Mouse (Mus musculus) kidney, embryonic 16.5 days (tissue): ENCODE results near the gene Hoxc5. TPM values are rescaled to one million over a fixed set of nuclear protein-coding genes. Genes with fewer than 3 reads are reported as not detected.

Experiments used
- ATAC-seq: fragments of 200-750 bp; cut with Nextera tagmentation; 2 replicates; pipeline ENCODE4 v1.8.0; 2017; ENCODE audit warnings: moderate TSS enrichment; ENCODE audit not compliant: low FRiP score, low TSS enrichment
- H3K27ac ChIP-seq: fragments of 300-500 bp; sonication (generic); 2 replicates; pipeline ENCODE4 v1.5.1; 2014; ENCODE audit warnings: low read length
- H3K27me3 ChIP-seq: fragments of 300-500 bp; sonication (generic); 2 replicates; pipeline ENCODE4 v1.6.1; 2014; ENCODE audit warnings: low read length, control low read depth, mixed read lengths; ENCODE audit not compliant: insufficient read depth
- H3K36me3 ChIP-seq: fragments of 300-500 bp; sonication (generic); 2 replicates; pipeline ENCODE4 v1.6.1; 2014; ENCODE audit warnings: low read length, control low read depth, mixed read lengths; ENCODE audit not compliant: insufficient read depth
- H3K4me1 ChIP-seq: fragments of 300-500 bp; sonication (generic); 2 replicates; pipeline ENCODE4 v1.6.1; 2014; ENCODE audit warnings: low read length, control low read depth, mixed read lengths; ENCODE audit not compliant: insufficient read depth
- H3K4me2 ChIP-seq: fragments of 300-500 bp; sonication (generic); replicated peaks from 2 replicates; pipeline ENCODE4 v1.6.1; 2014; ENCODE audit warnings: low read depth, low read length
- H3K4me3 ChIP-seq: fragments of 300-500 bp; sonication (generic); 2 replicates; pipeline ENCODE4 v1.5.1; 2014; ENCODE audit warnings: mild to moderate bottlenecking, low read length
- H3K9ac ChIP-seq: fragments of 300-500 bp; sonication (generic); replicated peaks from 2 replicates; pipeline ENCODE4 v1.6.1; 2014; ENCODE audit warnings: low read length
- H3K9me3 ChIP-seq: fragments of 300-500 bp; sonication (generic); 2 replicates; pipeline ENCODE4 v1.6.1; 2016; ENCODE audit warnings: low read length, control low read depth
- WGBS: fragments of 180-500 bp; shearing (Covaris S2); extraction: QIAGEN DNeasy Blood & Tissue Kit; methylation state at CpG from one replicate; pipeline ENCODE4 v1.1.7; 2014; 5-methylcytosine and 5-hydroxymethylcytosine counted together
- polyA plus RNA-seq: library from polyadenylated mRNA; unstranded; fragments of >200 nt; fragmentation: Nextera tagmentation; extraction: Ambion mirVana; gene quantifications from 2 replicates; pipeline ENCODE4 v1.2.1, GENCODE M21; 2015

Hoxc5 gene
- polyA plus RNA-seq, 1 experiment from 2014 or later, result 4.3 TPM

GRCm38 (mm10) chr15:103002821-103003448 is 35.7 kb downstream of the Hoxc5 start:
- ATAC-seq, result no peak
- H3K9ac ChIP-seq, result peak overlapping the region; percentile 90
- H3K27ac ChIP-seq, result peak overlapping the region; percentile 65
- peak overlapping the region; percentile 63 for H3K4me3 ChIP-seq
- WGBS, result 20% methylated on average over 13 of the region's 13 CpGs
- H3K4me1 ChIP-seq, result peaks cover 71% of the 10 kb centered on the region
- no peaks in the 10 kb centered on the region for H3K9me3 ChIP-seq
- H3K27me3 ChIP-seq, result peaks cover 42% of the 10 kb centered on the region
- H3K36me3 ChIP-seq, result no peaks in the 10 kb centered on the region
- H3K4me2 ChIP-seq, result peak overlapping the region; percentile 71

- no peaks in the 10 kb centered on the region for H3K9me3 ChIP-seq
- peaks cover 89% of the 10 kb centered on the region for H3K4me1 ChIP-seq
- WGBS, result 2% methylated on average over 17 of the region's 17 CpGs
- H3K4me2 ChIP-seq, result peak overlapping the region; percentile 50
- no peaks in the 10 kb centered on the region for H3K36me3 ChIP-seq
- H3K27me3 ChIP-seq, result peaks cover 44% of the 10 kb centered on the region
- H3K4me3 ChIP-seq, result peak overlapping the region; percentile 15
- ATAC-seq, result 0 out of 2 replicates have a peak, but pooled peaks have one; percentile 35
- H3K9ac ChIP-seq, result peak overlapping the region; percentile 54
- peak overlapping the region; percentile 95 for H3K27ac ChIP-seq
Measured at GRCm38 (mm10) chr15:103005308-103005707, 38.1 kb downstream of the Hoxc5 start.

- H3K36me3 ChIP-seq, result no peaks in the 10 kb centered on the region
- peak overlapping the region; percentile 50 for H3K4me2 ChIP-seq
- WGBS, result 15% methylated on average over 5 of the region's 5 CpGs
- peaks cover 44% of the 10 kb centered on the region for H3K27me3 ChIP-seq
- H3K4me1 ChIP-seq, result peaks cover 93% of the 10 kb centered on the region
- ATAC-seq, result no peak
- H3K9ac ChIP-seq, result peak overlapping the region; percentile 54
- H3K27ac ChIP-seq, result peak overlapping the region; percentile 95
- H3K9me3 ChIP-seq, result no peaks in the 10 kb centered on the region
- H3K4me3 ChIP-seq, result peak overlapping the region; percentile 15
Measured at GRCm38 (mm10) chr15:103005797-103006196, 38.6 kb downstream of the Hoxc5 start.

- 9% methylated on average over 1 of the region's 1 CpGs for WGBS
- H3K4me1 ChIP-seq, result peaks cover 93% of the 10 kb centered on the region
- ATAC-seq, result no peak
- no peaks in the 10 kb centered on the region; the same call in 1 of the 2 replicates for H3K36me3 ChIP-seq
- H3K4me3 ChIP-seq, result peak overlapping the region; percentile 15
- no peaks in the 10 kb centered on the region for H3K9me3 ChIP-seq
- peak overlapping the region; percentile 50 for H3K4me2 ChIP-seq
- peaks cover 46% of the 10 kb centered on the region for H3K27me3 ChIP-seq
- H3K27ac ChIP-seq, result peak overlapping the region; percentile 95
- peak overlapping the region; percentile 54 for H3K9ac ChIP-seq
Measured at GRCm38 (mm10) chr15:103006326-103006725, 39.1 kb downstream of the Hoxc5 start.

- H3K4me1 ChIP-seq, result peaks cover 89% of the 10 kb centered on the region
- H3K4me3 ChIP-seq, result peak overlapping the region; percentile 22
- under 1% methylated on average over 27 of the region's 27 CpGs for WGBS
- ATAC-seq, result no peak
- peak overlapping the region; percentile 64 for H3K9ac ChIP-seq
- peaks cover 39% of the 10 kb centered on the region for H3K27me3 ChIP-seq
- no peaks in the 10 kb centered on the region; the same call in 1 of the 2 replicates for H3K36me3 ChIP-seq
- H3K9me3 ChIP-seq, result no peaks in the 10 kb centered on the region
- peak overlapping the region; percentile 52 for H3K4me2 ChIP-seq
- H3K27ac ChIP-seq, result peak overlapping the region; percentile 76
Measured at GRCm38 (mm10) chr15:103009265-103010111, 42.2 kb downstream of the Hoxc5 start.

- 5% methylated on average over 31 of the region's 31 CpGs for WGBS
- H3K36me3 ChIP-seq, result no peaks in the 10 kb centered on the region; the same call in 1 of the 2 replicates
- peak overlapping the region; percentile 52 for H3K4me2 ChIP-seq
- H3K27me3 ChIP-seq, result peaks cover 39% of the 10 kb centered on the region
- peaks cover 90% of the 10 kb centered on the region for H3K4me1 ChIP-seq
- no peak for ATAC-seq
- H3K27ac ChIP-seq, result peak overlapping the region; percentile 76
- no peaks in the 10 kb centered on the region for H3K9me3 ChIP-seq
- peak overlapping the region; percentile 64 for H3K9ac ChIP-seq
- H3K4me3 ChIP-seq, result peak overlapping the region; percentile 22
Measured at GRCm38 (mm10) chr15:103010112-103010846, 43.0 kb downstream of the Hoxc5 start.

- peak overlapping the region; percentile 64 for H3K9ac ChIP-seq
- WGBS, result 7% methylated on average over 28 of the region's 28 CpGs
- H3K27ac ChIP-seq, result peak overlapping the region; percentile 76
- peaks cover 90% of the 10 kb centered on the region for H3K4me1 ChIP-seq
- H3K36me3 ChIP-seq, result no peaks in the 10 kb centered on the region; the same call in 1 of the 2 replicates
- peaks cover 42% of the 10 kb centered on the region for H3K27me3 ChIP-seq
- ATAC-seq, result no peak
- no peaks in the 10 kb centered on the region for H3K9me3 ChIP-seq
- peak overlapping the region; percentile 52 for H3K4me2 ChIP-seq
- peak overlapping the region; percentile 22 for H3K4me3 ChIP-seq
Measured at GRCm38 (mm10) chr15:103010847-103011555, 43.8 kb downstream of the Hoxc5 start.

- WGBS, result 15% methylated on average over 26 of the region's 26 CpGs
- H3K36me3 ChIP-seq, result no peaks in the 10 kb centered on the region; the same call in 1 of the 2 replicates
- peaks cover 45% of the 10 kb centered on the region for H3K27me3 ChIP-seq
- H3K9me3 ChIP-seq, result no peaks in the 10 kb centered on the region
- peak overlapping the region; percentile 11; the same call in 1 of the 2 replicates for H3K4me3 ChIP-seq
- H3K4me1 ChIP-seq, result peaks cover 91% of the 10 kb centered on the region
- H3K9ac ChIP-seq, result peak overlapping the region; percentile 51
- H3K27ac ChIP-seq, result peak overlapping the region; percentile 71
- H3K4me2 ChIP-seq, result peak overlapping the region; percentile 37
- ATAC-seq, result no peak
Measured at GRCm38 (mm10) chr15:103011928-103012486, 44.8 kb downstream of the Hoxc5 start.
